12 mouse cellular contexts compared by ENCODE assay signal in genomic region chr2:42059986-42060385, GRCm38 (mm10).
"Had no signal": no experiment of that assay in that cellular context is flagged by ENCODE, and none has a peak within 500 bp of the region (broad histone marks: within the 10 kb centered on the region; RNA-seq: fewer than 3 reads in every experiment).

No protein-coding gene starts in this region.

- DNase-seq: kidney, adult 11 months; kidney, adult 8-10 months; kidney, postnatal 10 days; kidney, postnatal 36 days; layer of hippocampus, postnatal 36 days; left cerebral cortex, postnatal 4 days; liver, postnatal 0 days; lung, embryonic 14.5 days; retina, postnatal 1 day; thymus, adult 2 months; thymus, postnatal 14 days; thymus, postnatal 4 days had no signal
